In genomic region chr1:40355904-40356521, GRCm38 (mm10) we compare ENCODE assay signal across 11 mouse cellular contexts. TPM values are rescaled to one million over a fixed set of nuclear protein-coding genes. Genes with fewer than 3 reads are reported as not detected.
DNase-seq lines count a peak whose midpoint lies in the region; ATAC-seq and TF ChIP-seq lines count a peak whose summit lies in the region.
"Had no signal": no experiment of that assay in that cellular context is flagged by ENCODE, and none has a peak within 500 bp of the region (broad histone marks: within the 10 kb centered on the region; RNA-seq: fewer than 3 reads in every experiment).

No protein-coding gene starts in this region.

- no peak overlapping the region for H3K9ac ChIP-seq in liver, postnatal 0 days (replicated peaks)
- H3K9ac ChIP-seq: limb, embryonic 13.5 days had no signal

- H3K4me3 ChIP-seq in lung, adult 2 months (replicated peaks; ENCODE audit: extremely low read depth, low read depth, low read length): no peak overlapping the region
- no peak overlapping the region for H3K4me3 ChIP-seq in liver, postnatal 0 days (ENCODE audit: low read depth, low read length)
- H3K4me3 ChIP-seq: limb, embryonic 13.5 days had no signal

- no peak overlapping the region for H3K4me2 ChIP-seq in liver, postnatal 0 days (ENCODE audit: low read depth, low read length)
- H3K4me2 ChIP-seq: limb, embryonic 13.5 days had no signal

- no peak overlapping the region for H3K27ac ChIP-seq in liver, postnatal 0 days (ENCODE audit: low read depth)
- H3K27ac ChIP-seq: limb, embryonic 13.5 days had no signal

- 0 out of 2 replicates have a peak, but pooled peaks have one; percentile 34 for TF ChIP-seq EP300 in liver, postnatal 0 days (IDR thresholded peaks at IDR 0.05; ENCODE audit: low read depth)

- H3K36me3 ChIP-seq in liver, postnatal 0 days (replicated peaks; ENCODE audit: insufficient read depth, low read length): peaks cover 1% of the 10 kb centered on the region; the same call in 1 of the 2 replicates
- H3K36me3 ChIP-seq: limb, embryonic 13.5 days had no signal

- 43% methylated on average over 10 of the region's 10 CpGs for WGBS in lung, adult 2 months
- WGBS in liver, postnatal 0 days (ENCODE audit: insufficient replicate concordance): 25% methylated on average over 10 of the region's 10 CpGs

- no peak for TF ChIP-seq CTCF in lung, adult 2 months (IDR thresholded peaks at IDR 0.05; ENCODE audit: insufficient read depth, low read length)
- TF ChIP-seq CTCF in liver, postnatal 0 days (IDR thresholded peaks at IDR 0.05; ENCODE audit: low read depth): no peak

- TF ChIP-seq POLR2A in lung, adult 2 months (IDR thresholded peaks at IDR 0.05; ENCODE audit: borderline replicate concordance, extremely low read depth, low read depth, low read length): no peak

- ATAC-seq in erythroblast, adult 5-6 weeks (replicated peaks; ENCODE audit: low FRiP score, poor library complexity, severe bottlenecking): peak; percentile 67
- peak; percentile 71 for ATAC-seq in liver, postnatal 0 days
- ATAC-seq in neutrophil, adult 5-6 weeks (ENCODE audit: extremely low read depth, insufficient number of reproducible peaks, low FRiP score, poor library complexity, severe bottlenecking): peak; percentile 69
- ATAC-seq in CD4-positive, CD25-positive, alpha-beta regulatory T cell, adult 4 months: no peak
- ATAC-seq: activated CD4-positive, CD25-positive, alpha-beta regulatory T cell, adult 4 months had no signal

- H3K4me1 ChIP-seq in lung, adult 2 months (ENCODE audit: control insufficient read depth, insufficient read depth, low read length): no peaks in the 10 kb centered on the region; the same call in 1 of the 2 replicates
- H3K4me1 ChIP-seq in liver, postnatal 0 days (ENCODE audit: insufficient read depth): peaks cover 34% of the 10 kb centered on the region

- H3K9me3 ChIP-seq in liver, postnatal 0 days (ENCODE audit: low read length): no peaks in the 10 kb centered on the region
- H3K9me3 ChIP-seq: limb, embryonic 13.5 days had no signal

- peak; percentile 30 to 33 for DNase-seq in lung, adult 18-20 months
- no peak for DNase-seq in lung, adult 2 months
- peak; percentile 45 for DNase-seq in liver, postnatal 0 days
- no peak for DNase-seq in natural killer cell, adult 2 months (ENCODE audit: low spot score in 2 of 2)
- DNase-seq: kidney, postnatal 14 days; thymus, postnatal 4 days had no signal

- no peaks in the 10 kb centered on the region for H3K27me3 ChIP-seq in liver, postnatal 0 days (ENCODE audit: insufficient read depth, low read length)

RNA-seq across cellular contexts. Expression of gene Il1rl2, which starts 31.6 kb away (rescaled TPM):
- 4.4 and 8.4 TPM in 2 replicates for polyA plus RNA-seq in lung, adult 2 months (2012; rRNA removed)
- total RNA-seq in erythroblast, adult 5-6 weeks (2015; ENCODE audit: low replicate concordance): 0.19 and 3.6 TPM in 2 replicates
- 4.2 and 5.2 TPM in 2 replicates for total RNA-seq in erythroblast, adult 5-6 weeks (2017; ENCODE audit: low replicate concordance)
- 0.90 and 1.1 TPM in 2 replicates for polyA plus RNA-seq in liver, postnatal 0 days (2015; fragmentation: Nextera tagmentation; extraction: Ambion mirVana)
- 0.70 and 1.6 TPM in 2 replicates for total RNA-seq in neutrophil, adult 5-6 weeks (2017)
- polyA plus RNA-seq in CD4-positive, CD25-positive, alpha-beta regulatory T cell, adult 4 months (2017; shearing (Covaris generic)): 1 to 10 TPM; 1.4 to 2.0 TPM

Comparison
In these comparisons a context has a peak if more than half of its experiments do, and no peak if none do; other contexts are left out.
1. DNase-seq: peak in lung, adult 18-20 months (2 of 2) and liver, postnatal 0 days (single experiment); none in lung, adult 2 months (single experiment) and natural killer cell, adult 2 months (0 of 2).